Mouse (Mus musculus): ENCODE measurements around the gene Hivep3.

DNA sequence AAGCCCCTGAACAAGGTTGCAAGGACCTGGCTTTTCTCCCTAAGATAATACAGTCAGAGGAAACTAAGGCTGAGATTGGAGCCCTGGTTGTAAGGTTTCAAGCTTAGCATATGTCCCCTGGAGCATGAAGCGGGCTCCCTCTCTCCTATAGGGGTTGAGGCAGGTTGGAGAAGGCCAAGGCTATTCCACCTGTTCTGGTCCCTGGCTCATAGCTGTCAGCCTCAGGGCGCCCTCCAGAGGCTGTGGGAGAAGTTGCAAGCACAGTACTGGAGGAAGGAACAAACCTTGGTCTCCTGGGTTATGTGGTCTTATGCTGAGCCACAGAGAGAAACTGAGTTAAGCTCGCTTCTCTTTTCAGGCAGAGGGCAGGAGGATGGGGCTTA is 415.5 kb downstream of the Hivep3 start:
- peak; percentile 77 for TF ChIP-seq CTCF (IDR thresholded peaks at IDR 0.05; ENCODE audit: low read depth)
- TF ChIP-seq EP300 (optimal IDR thresholded peaks at IDR 0.05): no peak
